Mouse (Mus musculus) heart, postnatal 0 days (tissue): ENCODE data around the gene Olfr656.

Source experiments
- CTCF ChIP-seq: IDR thresholded peaks from 2 replicates; pipeline ENCODE4 v1.5.1; 2016; ENCODE audit warnings: antibody characterized with exemption, control low read depth, low read depth
- EP300 ChIP-seq: IDR thresholded peaks from 2 replicates; pipeline ENCODE4 v1.6.1; 2016; ENCODE audit warnings: antibody characterized with exemption, low read depth

- no peak for TF ChIP-seq EP300
- TF ChIP-seq CTCF, result no peak
Observed at GRCm38 (mm10) chr7:104601679-104602078, 12.1 kb upstream of the Olfr656 start, which contains the start of gene Olfr655.
